Mouse (Mus musculus): Measurements from ENCODE around the gene Camk1g. TPM values are rescaled to one million over a fixed set of nuclear protein-coding genes. Genes with fewer than 3 reads are reported as not detected.

Camk1g gene
- polyA plus RNA-seq, 1 experiment from 2014 or later = 15.0 TPM

GRCm38 (mm10) chr1:193382435-193382834, 12.3 kb upstream of the Camk1g start:
- ATAC-seq (replicated peaks; ENCODE audit: low FRiP score) (peak; percentile 86), DNase-seq (ENCODE audit: low spot score) (peak; percentile 84)
- peak overlapping the region; percentile 56 for H3K4me2 ChIP-seq (ENCODE audit: low read depth, low read length, severe bottlenecking)
- no peaks in the 10 kb centered on the region for H3K9me3 ChIP-seq (ENCODE audit: control insufficient read depth, low read length)
- no peaks in the 10 kb centered on the region for H3K27me3 ChIP-seq (ENCODE audit: control insufficient read depth, insufficient read depth, low read length)
- no peaks in the 10 kb centered on the region for H3K36me3 ChIP-seq (ENCODE audit: control insufficient read depth, insufficient read depth, low read length)
- peaks cover 7% of the 10 kb centered on the region; the same call in 1 of the 2 replicates for H3K4me1 ChIP-seq (replicated peaks; ENCODE audit: control insufficient read depth, insufficient read depth, low read length)
- peak overlapping the region; percentile 31 for H3K4me3 ChIP-seq (ENCODE audit: low read depth, low read length)
- peak overlapping the region; percentile 45 for H3K9ac ChIP-seq (ENCODE audit: low read length)
- no peak overlapping the region; the same call in 1 of the 2 replicates for H3K27ac ChIP-seq (ENCODE audit: low read depth, low read length)
- WGBS = 1% methylated on average over 8 of the region's 8 CpGs

GRCm38 (mm10) chr1:193381597-193382404, 11.7 kb upstream of the Camk1g start:
- Histone ChIP-seq H3K4me2 (ENCODE audit: low read depth, low read length, severe bottlenecking) (peak overlapping the region; percentile 56), H3K4me3 (ENCODE audit: low read depth, low read length) (peak overlapping the region; percentile 31), H3K36me3 (ENCODE audit: control insufficient read depth, insufficient read depth, low read length) (no peaks in the 10 kb centered on the region), H3K4me1 (replicated peaks; ENCODE audit: control insufficient read depth, insufficient read depth, low read length) (peaks cover 7% of the 10 kb centered on the region; the same call in 1 of the 2 replicates), H3K27ac (ENCODE audit: low read depth, low read length) (no peak overlapping the region), H3K27me3 (ENCODE audit: control insufficient read depth, insufficient read depth, low read length) (no peaks in the 10 kb centered on the region), H3K9me3 (ENCODE audit: control insufficient read depth, low read length) (no peaks in the 10 kb centered on the region), H3K9ac (ENCODE audit: low read length) (peak overlapping the region; percentile 45)
- ATAC-seq (replicated peaks; ENCODE audit: low FRiP score) (peak; percentile 47), DNase-seq (ENCODE audit: low spot score) (no peak)
- WGBS = 29% methylated on average over 11 of the region's 11 CpGs

- no peak overlapping the region for H3K4me2 ChIP-seq (ENCODE audit: low read depth, low read length, severe bottlenecking)
- 92% methylated on average over 5 of the region's 5 CpGs for WGBS
- H3K9ac ChIP-seq (ENCODE audit: low read length) = no peak overlapping the region
- H3K9me3 ChIP-seq (ENCODE audit: control insufficient read depth, low read length) = no peaks in the 10 kb centered on the region
- ATAC-seq (replicated peaks; ENCODE audit: low FRiP score) = no peak
- no peak for DNase-seq (ENCODE audit: low spot score)
- H3K27ac ChIP-seq (ENCODE audit: low read depth, low read length) = no peak overlapping the region
- no peak overlapping the region for H3K4me3 ChIP-seq (ENCODE audit: low read depth, low read length)
- H3K27me3 ChIP-seq (ENCODE audit: control insufficient read depth, insufficient read depth, low read length) = no peaks in the 10 kb centered on the region
- no peaks in the 10 kb centered on the region for H3K36me3 ChIP-seq (ENCODE audit: control insufficient read depth, insufficient read depth, low read length)
- H3K4me1 ChIP-seq (replicated peaks; ENCODE audit: control insufficient read depth, insufficient read depth, low read length) = peaks cover 4% of the 10 kb centered on the region; the same call in 1 of the 2 replicates
Observed at GRCm38 (mm10) chr1:193380877-193381276, 10.8 kb upstream of the Camk1g start.

- ATAC-seq (replicated peaks; ENCODE audit: low FRiP score) (no peak), DNase-seq (ENCODE audit: low spot score) (no peak)
- H3K4me3 ChIP-seq (ENCODE audit: low read depth, low read length) = no peak overlapping the region
- no peak overlapping the region for H3K9ac ChIP-seq (ENCODE audit: low read length)
- H3K27ac ChIP-seq (ENCODE audit: low read depth, low read length) = no peak overlapping the region
- peaks cover 4% of the 10 kb centered on the region; the same call in 1 of the 2 replicates for H3K4me1 ChIP-seq (replicated peaks; ENCODE audit: control insufficient read depth, insufficient read depth, low read length)
- no peak overlapping the region for H3K4me2 ChIP-seq (ENCODE audit: low read depth, low read length, severe bottlenecking)
- H3K36me3 ChIP-seq (ENCODE audit: control insufficient read depth, insufficient read depth, low read length) = no peaks in the 10 kb centered on the region
- WGBS = 76% methylated on average over 6 of the region's 6 CpGs
- no peaks in the 10 kb centered on the region for H3K27me3 ChIP-seq (ENCODE audit: control insufficient read depth, insufficient read depth, low read length)
- no peaks in the 10 kb centered on the region for H3K9me3 ChIP-seq (ENCODE audit: control insufficient read depth, low read length)
Observed at GRCm38 (mm10) chr1:193379634-193380033, 9.5 kb upstream of the Camk1g start.

- no peak overlapping the region for H3K9ac ChIP-seq (ENCODE audit: low read length)
- WGBS = 24% methylated on average over 4 of the region's 4 CpGs
- no peak overlapping the region for H3K4me3 ChIP-seq (ENCODE audit: low read depth, low read length)
- ATAC-seq (replicated peaks; ENCODE audit: low FRiP score) (peak; percentile 66), DNase-seq (ENCODE audit: low spot score) (peak; percentile 77)
- no peaks in the 10 kb centered on the region for H3K27me3 ChIP-seq (ENCODE audit: control insufficient read depth, insufficient read depth, low read length)
- no peaks in the 10 kb centered on the region for H3K36me3 ChIP-seq (ENCODE audit: control insufficient read depth, insufficient read depth, low read length)
- H3K27ac ChIP-seq (ENCODE audit: low read depth, low read length) = no peak overlapping the region
- H3K4me1 ChIP-seq (replicated peaks; ENCODE audit: control insufficient read depth, insufficient read depth, low read length) = no peaks in the 10 kb centered on the region
- H3K4me2 ChIP-seq (ENCODE audit: low read depth, low read length, severe bottlenecking) = no peak overlapping the region
- no peaks in the 10 kb centered on the region for H3K9me3 ChIP-seq (ENCODE audit: control insufficient read depth, low read length)
Observed at GRCm38 (mm10) chr1:193376478-193377134, 6.5 kb upstream of the Camk1g start.

- no peak for ATAC-seq (replicated peaks; ENCODE audit: low FRiP score)
- H3K4me3 ChIP-seq (ENCODE audit: low read depth, low read length) = no peak overlapping the region
- no peaks in the 10 kb centered on the region for H3K9me3 ChIP-seq (ENCODE audit: control insufficient read depth, low read length)
Observed at GRCm38 (mm10) chr1:193373906-193374413, 3.9 kb upstream of the Camk1g start.

GRCm38 (mm10) chr1:193369091-193369490, 1.0 kb downstream of the Camk1g start:
- WGBS = 34% methylated on average over 8 of the region's 8 CpGs
- Histone ChIP-seq H3K9me3 (ENCODE audit: control insufficient read depth, low read length) (no peaks in the 10 kb centered on the region), H3K4me1 (replicated peaks; ENCODE audit: control insufficient read depth, insufficient read depth, low read length) (peaks cover 7% of the 10 kb centered on the region; the same call in 1 of the 2 replicates), H3K4me3 (ENCODE audit: low read depth, low read length) (peak overlapping the region; percentile 28), H3K36me3 (ENCODE audit: control insufficient read depth, insufficient read depth, low read length) (no peaks in the 10 kb centered on the region), H3K27ac (ENCODE audit: low read depth, low read length) (no peak overlapping the region), H3K27me3 (ENCODE audit: control insufficient read depth, insufficient read depth, low read length) (no peaks in the 10 kb centered on the region), H3K9ac (ENCODE audit: low read length) (peak overlapping the region; percentile 59), H3K4me2 (ENCODE audit: low read depth, low read length, severe bottlenecking) (peak overlapping the region; percentile 62)
- DNase-seq (ENCODE audit: low spot score) (no peak), ATAC-seq (replicated peaks; ENCODE audit: low FRiP score) (no peak)

More at GRCm38 (mm10) chr1:193373906-193374413, 3.9 kb upstream of the Camk1g start:
- Histone ChIP-seq H3K36me3 (ENCODE audit: control insufficient read depth, insufficient read depth, low read length) (no peaks in the 10 kb centered on the region), H3K4me1 (replicated peaks; ENCODE audit: control insufficient read depth, insufficient read depth, low read length) (peaks cover 7% of the 10 kb centered on the region; the same call in 1 of the 2 replicates), H3K4me2 (ENCODE audit: low read depth, low read length, severe bottlenecking) (no peak overlapping the region), H3K27me3 (ENCODE audit: control insufficient read depth, insufficient read depth, low read length) (no peaks in the 10 kb centered on the region), H3K27ac (ENCODE audit: low read depth, low read length) (no peak overlapping the region), H3K9ac (ENCODE audit: low read length) (no peak overlapping the region)
- DNase-seq (ENCODE audit: low spot score) = no peak
- WGBS = 89% methylated on average over 6 of the region's 6 CpGs

- 30% methylated on average over 10 of the region's 10 CpGs for WGBS
- ATAC-seq (replicated peaks; ENCODE audit: low FRiP score) (peak; percentile 49), DNase-seq (ENCODE audit: low spot score) (no peak)
- Histone ChIP-seq H3K36me3 (ENCODE audit: control insufficient read depth, insufficient read depth, low read length) (no peaks in the 10 kb centered on the region), H3K9me3 (ENCODE audit: control insufficient read depth, low read length) (no peaks in the 10 kb centered on the region), H3K4me1 (replicated peaks; ENCODE audit: control insufficient read depth, insufficient read depth, low read length) (peaks cover 7% of the 10 kb centered on the region; the same call in 1 of the 2 replicates), H3K4me3 (ENCODE audit: low read depth, low read length) (no peak overlapping the region), H3K9ac (ENCODE audit: low read length) (0 out of 2 replicates have a peak overlapping the region, but pooled peaks have one; percentile 30), H3K27ac (ENCODE audit: low read depth, low read length) (no peak overlapping the region), H3K27me3 (ENCODE audit: control insufficient read depth, insufficient read depth, low read length) (no peaks in the 10 kb centered on the region), H3K4me2 (ENCODE audit: low read depth, low read length, severe bottlenecking) (peak overlapping the region; percentile 29; the same call in 1 of the 2 replicates)
Observed at GRCm38 (mm10) chr1:193368055-193368454, 2.0 kb downstream of the Camk1g start.

Data from forebrain, embryonic 11.5 days (tissue).